Mouse (Mus musculus): ENCODE measurements around the gene Rb1.

DNA sequence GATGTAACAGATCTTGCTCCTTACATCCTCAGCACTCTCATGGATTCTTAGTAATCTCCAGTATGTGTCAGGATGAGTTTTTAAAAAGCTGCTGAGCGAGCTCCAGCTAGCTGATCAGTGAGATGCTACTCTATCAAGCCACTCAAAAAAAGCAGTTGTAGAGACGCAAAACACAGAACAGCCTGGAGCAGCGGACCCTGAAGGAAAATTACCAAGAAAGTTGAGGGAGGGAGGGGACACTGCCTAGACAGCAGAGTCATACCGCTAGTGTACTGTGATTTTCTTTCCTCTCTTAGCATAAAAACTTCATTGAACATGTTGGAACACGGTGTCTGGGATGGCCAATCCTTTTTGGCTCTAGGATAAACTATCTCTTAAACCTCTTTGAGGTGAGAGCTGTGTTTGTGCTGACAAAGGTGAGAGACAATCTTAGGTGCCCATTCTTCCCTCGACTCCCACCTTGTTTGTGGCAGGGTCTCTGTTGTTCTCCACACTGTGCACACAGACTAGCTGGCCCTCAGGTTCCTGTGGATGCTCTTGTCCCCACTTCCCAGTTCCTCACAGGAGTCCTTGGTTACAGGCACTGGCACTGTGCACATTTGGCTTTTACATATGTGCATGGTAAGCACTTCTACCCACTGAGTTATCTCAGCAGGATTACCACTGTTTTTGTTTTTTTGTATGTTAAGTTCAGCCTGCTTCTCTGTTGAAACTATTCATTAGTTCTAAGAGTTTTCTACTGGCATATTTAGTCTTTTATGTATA lies 10.9 kb upstream of the Rb1 start:
- TF ChIP-seq POLR2A (IDR thresholded peaks at IDR 0.05; ENCODE audit: borderline replicate concordance, extremely low read depth, low read depth, low read length) (no peak), CTCF (IDR thresholded peaks at IDR 0.05; ENCODE audit: insufficient read depth, low read length) (no peak)
